Mouse (Mus musculus): ENCODE results near the gene Krt83.

DNA sequence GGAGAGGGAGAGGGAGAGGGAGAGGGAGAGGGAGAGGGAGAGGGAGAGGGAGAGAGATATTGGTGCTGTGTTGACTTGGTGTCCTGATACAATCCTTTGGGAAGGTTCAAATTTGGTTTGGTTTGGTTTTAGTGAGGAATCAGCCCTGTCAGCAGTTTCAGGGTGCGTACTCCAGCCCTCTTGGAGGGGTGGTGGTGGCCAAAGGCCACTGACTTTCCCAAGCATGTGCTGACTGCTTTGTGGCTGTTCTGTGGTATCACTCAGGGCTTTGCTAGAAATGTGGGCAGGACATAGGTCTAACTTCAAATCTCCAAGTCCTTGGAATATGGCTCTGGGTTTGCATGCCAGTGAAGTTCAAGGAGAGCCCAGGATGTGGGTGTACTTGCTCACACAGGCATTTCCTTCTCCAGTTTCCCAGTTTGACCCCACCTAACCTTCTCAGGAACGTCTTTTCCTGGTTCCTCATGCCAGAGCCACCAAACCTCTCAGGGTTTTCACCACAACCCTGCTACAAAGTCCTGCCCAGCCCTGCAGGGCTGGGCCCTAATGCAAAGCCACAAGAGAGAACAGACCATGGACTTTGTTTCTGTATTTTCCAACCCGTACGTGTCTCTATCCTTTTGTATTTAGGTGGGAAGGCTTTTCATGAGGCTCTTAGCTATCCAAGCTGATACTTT is 31.4 kb upstream of the Krt83 start:
- TF ChIP-seq POLR2A (IDR thresholded peaks at IDR 0.05; ENCODE audit: control insufficient read depth, extremely low read depth, insufficient read depth, low read length, poor library complexity) = no peak
- no peak for TF ChIP-seq CTCF (IDR thresholded peaks at IDR 0.05; ENCODE audit: borderline replicate concordance, control insufficient read depth, extremely low read depth, insufficient read depth, low read length, poor library complexity)

All from thymus, adult 2 months (tissue).